Mouse (Mus musculus) liver, adult (tissue): ENCODE measurements around the gene Hoxc11.

Experiments used
- GATA4 ChIP-seq: IDR thresholded peaks from 2 replicates; pipeline ENCODE4 v1.6.1; 2014; ENCODE audit warnings: mild to moderate bottlenecking, low read length; ENCODE audit not compliant: insufficient replicate concordance

Hoxc11 gene

GRCm38 (mm10) chr15:102966776-102967311 lies 12.6 kb downstream of the Hoxc11 start, which contains the start of gene Hoxc10:
TSS of gene Hoxc10 (plus strand) at chr15:102966796.
- TF ChIP-seq GATA4, result no peak

DNA sequence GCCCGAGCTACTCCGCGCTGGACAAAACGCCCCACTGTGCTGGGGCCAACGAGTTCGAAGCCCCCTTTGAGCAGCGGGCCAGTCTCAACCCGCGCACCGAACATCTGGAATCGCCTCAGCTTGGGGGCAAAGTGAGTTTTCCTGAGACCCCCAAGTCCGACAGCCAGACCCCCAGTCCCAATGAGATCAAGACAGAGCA lies 13.0 kb downstream of the Hoxc11 start, which contains the start of gene Hoxc5:
TSS of gene Hoxc5 (plus strand) at position 132 of the 199 bp plus-strand sequence.
- no peak for TF ChIP-seq GATA4

- TF ChIP-seq GATA4, result no peak
Observed at GRCm38 (mm10) chr15:102967511-102968397, 13.5 kb downstream of the Hoxc11 start.

- no peak for TF ChIP-seq GATA4
Observed at GRCm38 (mm10) chr15:102969296-102969695, 15.1 kb downstream of the Hoxc11 start.

DNA sequence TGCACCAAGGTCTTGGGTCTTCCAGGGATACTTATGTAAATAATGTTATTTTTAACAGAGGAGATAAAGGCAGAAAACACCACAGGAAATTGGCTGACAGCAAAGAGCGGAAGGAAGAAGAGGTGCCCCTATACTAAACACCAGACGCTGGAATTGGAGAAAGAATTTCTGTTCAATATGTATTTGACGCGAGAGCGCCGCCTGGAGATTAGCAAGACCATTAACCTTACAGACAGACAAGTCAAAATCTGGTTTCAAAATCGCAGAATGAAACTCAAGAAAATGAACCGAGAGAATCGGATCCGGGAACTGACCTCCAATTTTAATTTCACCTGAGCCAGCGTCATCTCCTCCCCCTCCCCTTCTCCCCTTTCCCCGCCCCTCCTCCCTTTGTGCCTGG lies 16.5 kb downstream of the Hoxc11 start:
- no peak for TF ChIP-seq GATA4

DNA sequence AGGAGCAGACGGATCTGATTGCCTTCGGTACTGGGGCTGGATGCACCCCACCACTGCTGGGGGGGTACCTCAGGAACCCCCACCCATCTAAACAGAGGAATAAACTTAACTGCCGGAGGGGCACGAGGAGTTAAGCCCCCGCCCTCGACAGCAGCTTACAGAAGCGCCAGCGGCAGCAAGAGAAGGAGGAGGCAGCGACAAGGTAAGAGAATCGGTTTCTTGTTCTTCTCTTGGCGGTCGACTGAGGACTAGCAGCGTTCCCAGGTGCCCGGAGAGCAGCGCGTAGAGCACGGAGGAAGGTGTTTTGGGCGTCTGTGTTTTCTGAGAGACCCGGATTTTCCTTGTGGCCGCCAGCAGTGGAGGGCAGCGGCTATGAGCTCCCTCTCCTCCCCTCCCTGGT lies 18.0 kb downstream of the Hoxc11 start:
- TF ChIP-seq GATA4, result no peak

DNA sequence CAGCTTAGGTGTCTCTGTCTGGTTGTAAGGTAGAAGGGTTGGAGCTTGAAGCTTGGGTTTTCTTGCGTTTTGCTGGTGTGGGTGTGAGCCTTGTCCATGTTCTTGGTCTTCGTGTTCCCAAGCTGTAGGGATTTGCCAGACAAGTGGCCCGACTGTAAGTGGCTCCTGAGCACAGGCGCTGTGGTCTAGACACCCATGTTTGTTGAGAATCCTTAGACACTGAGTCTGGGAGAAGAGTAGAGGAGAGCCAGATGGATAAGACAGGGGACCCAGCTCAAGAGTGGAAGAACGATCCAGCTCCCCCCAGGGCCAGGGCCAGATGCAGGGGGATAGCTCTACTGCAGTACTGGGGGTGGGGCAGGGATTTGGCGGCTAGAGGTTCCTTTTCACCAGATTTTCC lies 18.5 kb downstream of the Hoxc11 start:
- TF ChIP-seq GATA4, result no peak

DNA sequence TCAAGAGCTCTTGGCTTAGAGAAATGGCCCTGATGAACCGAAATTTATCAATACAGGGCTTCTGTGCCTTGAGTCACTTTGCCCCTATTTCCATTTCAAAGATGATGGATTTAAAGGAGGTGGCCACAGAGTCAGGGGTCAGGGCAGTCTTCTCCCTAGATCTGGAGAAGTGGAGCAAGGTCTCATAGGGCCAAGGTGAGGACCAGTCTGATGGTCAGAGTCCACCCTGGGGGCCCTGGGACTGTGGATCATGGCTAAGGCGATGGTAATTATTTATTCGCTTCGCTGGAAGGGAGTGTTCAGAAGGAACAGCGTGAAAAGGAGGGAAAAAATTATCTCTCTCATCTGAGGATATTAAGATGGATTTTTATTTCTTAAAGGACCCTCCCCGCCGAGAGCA lies 20.8 kb downstream of the Hoxc11 start:
- TF ChIP-seq GATA4, result no peak

GRCm38 (mm10) chr15:102975688-102976111 lies 21.5 kb downstream of the Hoxc11 start:
- TF ChIP-seq GATA4, result no peak

DNA sequence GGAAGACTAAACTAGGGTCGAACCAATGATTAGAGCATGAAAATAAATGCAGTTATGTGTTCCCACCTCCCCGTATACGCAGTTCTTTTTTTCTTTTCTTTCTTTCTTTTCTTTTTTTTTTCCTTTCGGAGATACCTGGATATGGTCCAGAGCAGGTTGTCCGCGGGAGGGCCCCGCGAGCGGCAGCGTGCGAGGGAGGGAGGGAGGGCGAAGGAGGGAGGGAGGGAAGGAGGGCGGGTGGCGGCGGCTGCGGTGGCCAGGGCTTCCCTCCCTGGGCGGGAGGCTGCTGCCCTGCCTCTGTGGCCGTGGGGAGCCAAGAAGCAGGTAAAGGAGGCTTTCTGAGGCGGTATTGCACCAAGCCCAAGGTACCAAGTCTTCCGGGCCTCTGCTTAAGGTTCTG lies 21.9 kb downstream of the Hoxc11 start, which contains the start of gene Hoxc9:
TSS of gene Hoxc9 (plus strand) at position 269 of the 400 bp plus-strand sequence.
- no peak for TF ChIP-seq GATA4

DNA sequence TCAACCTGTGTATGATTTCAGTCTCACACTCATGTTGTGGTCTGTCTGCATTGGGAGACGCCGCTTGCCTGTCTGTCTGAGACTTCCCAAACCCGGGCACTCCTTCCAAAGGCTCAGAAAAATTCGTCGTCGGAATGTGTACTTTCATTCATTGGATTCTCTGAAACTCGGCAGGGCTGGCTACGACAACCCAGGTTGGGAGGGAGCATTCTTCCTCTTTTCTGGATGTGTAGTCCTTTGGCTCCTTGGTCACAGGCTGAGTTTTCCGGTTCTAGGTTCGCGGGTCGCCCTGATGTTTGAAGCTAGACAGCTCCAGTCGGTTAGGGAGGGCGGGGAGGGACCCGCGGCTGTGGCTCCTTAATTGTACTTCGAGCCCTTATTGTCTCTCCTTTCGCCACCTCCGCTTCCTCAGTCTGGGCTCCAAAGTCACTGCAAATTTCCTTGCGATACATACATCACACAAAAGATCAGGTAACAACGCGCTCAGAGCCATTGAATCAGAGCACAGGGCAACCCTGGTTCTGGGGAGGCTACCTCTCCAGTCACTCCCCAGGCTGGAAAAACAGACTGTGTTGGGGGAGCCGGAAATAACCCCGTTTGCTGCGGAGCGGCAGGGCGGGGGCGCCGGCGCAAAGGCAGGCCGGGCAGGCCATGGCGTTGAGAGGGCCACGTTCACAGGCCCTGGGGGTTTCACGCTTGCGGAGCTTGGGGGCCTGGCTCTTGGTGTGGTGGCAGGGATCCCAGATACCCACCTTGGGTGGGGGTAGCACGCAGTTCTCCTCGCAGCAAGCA lies 22.6 kb downstream of the Hoxc11 start:
- no peak for TF ChIP-seq GATA4

- no peak for TF ChIP-seq GATA4
Observed at GRCm38 (mm10) chr15:102977423-102977974, 23.3 kb downstream of the Hoxc11 start.

- TF ChIP-seq GATA4, result no peak
Observed at GRCm38 (mm10) chr15:102978615-102979515, 24.6 kb downstream of the Hoxc11 start.

- no peak for TF ChIP-seq GATA4
Observed at GRCm38 (mm10) chr15:102979936-102980335, 25.7 kb downstream of the Hoxc11 start.

DNA sequence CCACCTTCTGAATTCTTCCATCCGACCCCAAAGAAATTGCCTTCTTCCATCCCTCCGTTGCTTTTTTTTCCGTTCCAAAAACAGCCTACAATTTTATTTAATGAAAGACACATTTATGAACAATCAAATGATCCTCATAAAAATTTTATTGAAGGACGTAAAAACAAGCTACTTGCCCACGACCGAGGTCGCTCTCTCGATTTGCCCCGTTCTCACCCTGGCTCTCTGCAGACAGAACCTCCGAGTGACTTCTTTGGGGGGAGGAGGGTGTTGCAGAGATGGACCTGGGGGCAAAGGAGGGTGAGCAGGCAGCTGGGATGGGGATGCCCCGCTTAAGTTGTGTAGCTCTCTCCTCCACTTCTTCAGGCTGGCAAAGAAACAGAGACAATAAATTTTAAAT lies 26.1 kb downstream of the Hoxc11 start:
- TF ChIP-seq GATA4, result no peak
